Mouse (Mus musculus): ENCODE results near the gene Jarid2.
A peak's percentile ranks its signal among the peaks of the same experiment; 100 is the strongest.

Jarid2 gene

GRCm38 (mm10) chr13:44730146-44730864 is 1.0 kb downstream of the Jarid2 start:
- peak; percentile 99 for DNase-seq (ENCODE audit: low spot score)

GRCm38 (mm10) chr13:44730939-44731551 is 1.8 kb downstream of the Jarid2 start:
- DNase-seq (ENCODE audit: low spot score): peak; percentile 87

GRCm38 (mm10) chr13:44731727-44732441 is 2.6 kb downstream of the Jarid2 start:
- no peak for DNase-seq (ENCODE audit: low spot score)

- DNase-seq (ENCODE audit: low spot score): no peak
These were observed 3.2 kb downstream of the Jarid2 start for GRCm38 (mm10) chr13:44732442-44732974.

GRCm38 (mm10) chr13:44733036-44733372 is 3.7 kb downstream of the Jarid2 start:
- no peak for DNase-seq (ENCODE audit: low spot score)

GRCm38 (mm10) chr13:44733373-44734111 is 4.3 kb downstream of the Jarid2 start:
- peak; percentile 92 for DNase-seq (ENCODE audit: low spot score)

- DNase-seq (ENCODE audit: low spot score): no peak
These were observed 5.2 kb downstream of the Jarid2 start for GRCm38 (mm10) chr13:44734441-44734840.

- DNase-seq (ENCODE audit: low spot score): no peak
These were observed 5.9 kb downstream of the Jarid2 start for GRCm38 (mm10) chr13:44735088-44735690.

GRCm38 (mm10) chr13:44737297-44737696 is 8.0 kb downstream of the Jarid2 start:
- DNase-seq (ENCODE audit: low spot score): no peak

- DNase-seq (ENCODE audit: low spot score): no peak
These were observed 22.5 kb downstream of the Jarid2 start for GRCm38 (mm10) chr13:44751780-44752179.

GRCm38 (mm10) chr13:44753206-44753605 is 23.9 kb downstream of the Jarid2 start:
- no peak for DNase-seq (ENCODE audit: low spot score)

- no peak for DNase-seq (ENCODE audit: low spot score)
These were observed 26.2 kb downstream of the Jarid2 start for GRCm38 (mm10) chr13:44755434-44755833.

- DNase-seq (ENCODE audit: low spot score): no peak
These were observed 29.5 kb downstream of the Jarid2 start for GRCm38 (mm10) chr13:44758750-44759149.

GRCm38 (mm10) chr13:44760761-44761160 is 31.5 kb downstream of the Jarid2 start:
- no peak for DNase-seq (ENCODE audit: low spot score)

- no peak for DNase-seq (ENCODE audit: low spot score)
These were observed 33.8 kb downstream of the Jarid2 start for GRCm38 (mm10) chr13:44763068-44763467.

- no peak for DNase-seq (ENCODE audit: low spot score)
These were observed 38.5 kb downstream of the Jarid2 start for GRCm38 (mm10) chr13:44767751-44768150.

GRCm38 (mm10) chr13:44770808-44771605 is 41.7 kb downstream of the Jarid2 start:
- no peak for DNase-seq (ENCODE audit: low spot score)

- no peak for DNase-seq (ENCODE audit: low spot score)
These were observed 43.5 kb downstream of the Jarid2 start for GRCm38 (mm10) chr13:44772816-44773215.

GRCm38 (mm10) chr13:44774351-44774750 is 45.1 kb downstream of the Jarid2 start:
- DNase-seq (ENCODE audit: low spot score): no peak

- no peak for DNase-seq (ENCODE audit: low spot score)
These were observed 46.1 kb downstream of the Jarid2 start for GRCm38 (mm10) chr13:44775396-44775795.

GRCm38 (mm10) chr13:44780506-44780905 is 51.2 kb downstream of the Jarid2 start:
- no peak for DNase-seq (ENCODE audit: low spot score)
